Mouse (Mus musculus) fat pad, adult 2 months (tissue): ENCODE data around the gene Hoxa7.

Experiments used
- DNase-seq: peaks from one replicate; pipeline ENCODE4 v3.0.0-alpha.2; 2011; ENCODE audit warnings: low read depth, low spot score; ENCODE audit errors: extremely low read depth

Gene Hoxa7

GRCm38 (mm10) chr6:52239625-52240388 is 18.2 kb upstream of the Hoxa7 start:
- no peak for DNase-seq

DNA sequence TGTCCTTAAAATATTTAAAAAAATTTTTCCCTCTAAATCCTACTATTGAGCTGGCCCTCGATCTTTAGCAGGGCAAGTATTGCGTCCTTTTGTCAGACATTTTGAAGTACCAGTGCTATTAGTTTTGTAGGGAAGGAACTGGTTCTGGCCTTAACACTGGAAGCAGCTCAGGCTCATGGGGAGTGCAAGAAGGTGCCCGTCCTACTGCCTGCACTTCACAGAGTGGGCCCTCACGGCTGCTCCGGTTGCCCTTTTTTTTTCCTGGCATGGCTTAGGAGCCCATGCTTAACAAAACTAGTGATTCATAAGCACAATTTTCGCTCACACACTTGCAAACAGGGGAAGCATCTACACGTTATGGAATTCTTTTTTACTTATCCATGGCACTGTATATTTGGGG is 17.3 kb upstream of the Hoxa7 start:
- no peak for DNase-seq

GRCm38 (mm10) chr6:52238155-52238545 is 16.5 kb upstream of the Hoxa7 start:
- DNase-seq: no peak

- DNase-seq: no peak
Observed at GRCm38 (mm10) chr6:52237346-52238154, 15.9 kb upstream of the Hoxa7 start.

GRCm38 (mm10) chr6:52236806-52237205 is 15.2 kb upstream of the Hoxa7 start:
- DNase-seq: no peak

GRCm38 (mm10) chr6:52235866-52236265 is 14.2 kb upstream of the Hoxa7 start:
- no peak for DNase-seq

GRCm38 (mm10) chr6:52235267-52235666 is 13.6 kb upstream of the Hoxa7 start:
- no peak for DNase-seq

GRCm38 (mm10) chr6:52234428-52235140 is 12.9 kb upstream of the Hoxa7 start:
- DNase-seq: no peak

DNA sequence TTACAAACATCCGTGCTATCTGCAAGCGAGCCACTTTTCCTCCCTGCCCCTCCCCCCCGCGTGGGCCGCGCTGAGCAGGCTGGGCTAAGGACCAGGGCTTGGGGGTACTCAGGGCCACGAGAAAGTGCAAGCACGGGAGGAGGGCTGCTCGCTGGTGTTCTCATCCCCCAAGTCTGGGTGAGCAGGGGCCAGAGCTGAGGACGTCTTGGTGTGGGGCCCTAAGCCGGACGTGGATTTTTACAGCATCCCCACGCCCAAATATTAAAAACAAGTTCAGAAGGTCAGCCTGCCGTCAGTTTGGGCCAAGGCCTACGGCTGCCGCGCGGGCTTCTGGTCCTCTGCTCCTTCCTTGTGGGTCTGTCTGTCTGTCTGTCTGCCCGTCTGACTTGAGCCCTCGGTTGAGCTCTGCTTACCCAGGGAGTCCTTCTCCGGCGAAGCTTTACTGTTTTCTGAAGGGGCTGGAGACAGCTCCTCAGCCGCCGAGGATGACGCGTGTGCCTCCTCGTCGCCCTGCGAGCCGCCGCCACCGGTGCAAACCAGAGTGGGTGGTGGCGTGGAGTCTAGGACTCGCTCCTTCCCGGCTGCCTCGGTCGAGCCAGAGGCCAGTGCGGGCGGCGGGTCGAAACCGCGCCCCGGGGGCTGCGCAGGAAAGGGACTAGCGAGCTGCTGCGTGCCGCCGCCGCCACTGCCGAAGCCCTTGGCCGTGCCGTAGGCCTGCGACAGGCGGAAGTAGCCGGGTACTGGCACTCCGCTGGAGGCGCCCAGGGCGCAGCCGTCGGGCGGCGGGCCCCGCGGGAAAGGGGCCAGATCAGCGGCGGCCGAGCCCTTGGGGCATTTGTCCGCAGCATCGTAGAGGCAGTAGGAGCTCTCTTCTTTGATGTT is 12.1 kb upstream of the Hoxa7 start:
- no peak for DNase-seq

DNA sequence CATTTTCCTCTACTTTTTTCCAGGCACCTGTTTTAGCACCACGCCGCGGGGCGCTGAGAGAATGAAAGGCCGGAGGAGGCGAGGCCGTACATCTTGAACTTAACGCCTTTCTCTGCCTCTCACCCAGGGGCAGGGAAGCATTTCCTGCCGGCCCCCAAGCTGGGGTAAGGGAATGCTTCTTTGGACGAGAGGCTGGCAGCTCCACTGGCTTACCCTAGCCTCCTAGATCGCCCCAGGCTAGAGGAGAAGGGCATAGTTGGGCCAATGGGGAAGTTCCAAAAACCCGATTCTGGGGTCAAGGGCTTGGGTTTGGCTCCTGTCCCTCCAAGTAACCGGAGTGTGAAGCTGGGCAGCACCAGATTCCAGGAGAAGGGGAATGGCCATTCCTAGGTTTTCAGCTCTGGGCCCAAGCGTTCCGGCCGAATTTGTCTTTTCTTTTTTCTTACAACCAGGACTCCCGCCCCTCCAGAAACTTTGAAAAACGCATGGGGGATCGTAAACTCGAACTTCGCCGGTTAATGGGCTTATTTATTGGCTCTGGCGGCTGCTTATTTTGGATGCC is 11.4 kb upstream of the Hoxa7 start:
- no peak for DNase-seq

DNA sequence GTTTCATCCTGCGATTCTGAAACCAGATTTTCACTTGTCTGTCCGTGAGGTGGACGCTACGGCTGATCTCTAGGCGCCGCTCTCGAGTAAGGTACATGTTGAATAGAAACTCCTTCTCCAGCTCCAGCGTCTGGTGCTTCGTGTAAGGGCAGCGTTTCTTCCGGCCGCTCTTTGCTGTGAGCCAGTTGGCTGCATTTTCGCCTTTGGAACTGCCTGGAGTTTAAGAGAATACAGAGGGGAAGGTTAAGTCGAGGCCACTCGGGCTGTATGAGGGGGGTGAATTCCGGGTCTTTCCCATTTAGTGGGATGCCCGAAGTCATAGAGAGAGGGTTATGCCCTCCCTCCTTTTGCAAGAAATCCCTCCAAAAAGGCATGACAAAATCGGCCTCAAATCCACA is 10.9 kb upstream of the Hoxa7 start:
- no peak for DNase-seq

- DNase-seq: no peak
Observed at GRCm38 (mm10) chr6:52231885-52232567, 10.4 kb upstream of the Hoxa7 start.

DNA sequence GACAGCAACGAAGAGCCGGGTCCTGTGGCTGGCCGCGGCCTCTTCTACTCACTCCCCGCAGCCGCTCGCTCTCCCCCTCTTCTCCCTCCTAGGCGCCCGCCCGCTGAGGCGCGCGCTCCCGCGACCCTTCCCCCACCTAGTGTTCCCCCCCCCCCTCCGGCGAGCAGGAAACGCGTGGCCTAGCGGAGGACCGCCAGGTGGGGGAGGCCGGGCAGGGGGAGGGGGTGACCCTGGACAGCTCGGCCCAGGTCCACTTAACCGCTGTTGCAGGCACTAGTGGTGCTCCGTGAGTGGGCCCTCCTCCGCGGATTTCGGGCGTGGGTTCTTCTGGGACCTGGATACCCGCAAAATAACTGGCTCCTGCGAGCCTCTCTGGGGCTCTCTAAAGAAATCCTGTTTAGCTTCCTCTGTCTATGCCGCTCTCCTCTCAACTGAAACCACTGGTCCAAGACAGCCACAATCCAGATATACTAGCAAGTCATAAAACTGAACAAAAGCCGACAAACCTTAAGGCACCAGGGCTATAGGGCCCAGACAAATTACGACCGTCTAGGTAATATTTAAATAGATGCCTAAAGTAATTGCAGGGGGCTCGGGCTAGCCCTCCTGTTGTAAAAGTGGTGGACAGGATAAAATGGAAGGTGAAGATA is 9.0 kb upstream of the Hoxa7 start, which contains the start of gene Hoxa9:
Gene Hoxa9, minus strand, starts transcription at position 574 of the 650 bp plus-strand sequence.
- DNase-seq: no peak

DNA sequence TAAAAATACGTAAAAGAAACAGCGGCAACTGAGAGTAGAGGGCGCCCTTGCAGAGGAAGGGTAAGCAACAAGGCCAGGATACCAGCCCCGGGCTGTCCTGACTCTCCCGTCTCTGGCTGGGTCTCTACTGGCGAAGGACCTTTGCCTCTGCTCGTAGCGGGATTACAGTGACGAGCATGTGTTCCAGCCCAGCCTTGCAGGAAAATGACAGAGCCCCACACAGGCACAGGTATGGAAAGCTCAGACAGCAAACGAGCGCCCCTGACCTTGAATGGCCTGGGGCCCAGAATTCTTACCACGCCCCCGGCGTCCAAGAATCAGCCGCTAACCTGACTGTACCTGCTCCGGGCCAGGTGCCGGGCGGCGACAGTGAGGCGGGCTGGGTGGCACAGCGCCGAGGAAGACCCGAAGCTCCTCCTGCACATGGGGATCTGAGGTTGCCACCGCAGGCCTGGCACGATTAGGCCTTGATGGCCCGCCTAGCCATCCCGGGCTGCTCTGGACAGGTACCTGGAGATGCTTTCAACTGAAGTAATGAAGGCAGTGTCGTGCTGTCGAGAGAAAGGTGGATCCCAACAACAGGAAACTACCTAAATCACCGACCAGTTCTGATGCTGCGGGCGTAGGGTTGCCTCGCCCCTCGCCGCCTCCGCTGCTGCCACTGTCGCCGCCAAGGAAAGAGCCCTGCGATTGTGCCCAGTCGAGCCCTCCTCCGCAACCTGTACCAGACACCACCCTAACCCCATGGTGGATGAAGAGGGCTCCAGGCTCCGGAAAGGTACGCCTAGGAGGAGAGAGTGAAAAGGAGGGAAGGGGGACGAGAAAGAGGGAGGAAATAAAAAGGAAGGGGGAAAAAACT is 8.1 kb upstream of the Hoxa7 start:
- DNase-seq: no peak

DNA sequence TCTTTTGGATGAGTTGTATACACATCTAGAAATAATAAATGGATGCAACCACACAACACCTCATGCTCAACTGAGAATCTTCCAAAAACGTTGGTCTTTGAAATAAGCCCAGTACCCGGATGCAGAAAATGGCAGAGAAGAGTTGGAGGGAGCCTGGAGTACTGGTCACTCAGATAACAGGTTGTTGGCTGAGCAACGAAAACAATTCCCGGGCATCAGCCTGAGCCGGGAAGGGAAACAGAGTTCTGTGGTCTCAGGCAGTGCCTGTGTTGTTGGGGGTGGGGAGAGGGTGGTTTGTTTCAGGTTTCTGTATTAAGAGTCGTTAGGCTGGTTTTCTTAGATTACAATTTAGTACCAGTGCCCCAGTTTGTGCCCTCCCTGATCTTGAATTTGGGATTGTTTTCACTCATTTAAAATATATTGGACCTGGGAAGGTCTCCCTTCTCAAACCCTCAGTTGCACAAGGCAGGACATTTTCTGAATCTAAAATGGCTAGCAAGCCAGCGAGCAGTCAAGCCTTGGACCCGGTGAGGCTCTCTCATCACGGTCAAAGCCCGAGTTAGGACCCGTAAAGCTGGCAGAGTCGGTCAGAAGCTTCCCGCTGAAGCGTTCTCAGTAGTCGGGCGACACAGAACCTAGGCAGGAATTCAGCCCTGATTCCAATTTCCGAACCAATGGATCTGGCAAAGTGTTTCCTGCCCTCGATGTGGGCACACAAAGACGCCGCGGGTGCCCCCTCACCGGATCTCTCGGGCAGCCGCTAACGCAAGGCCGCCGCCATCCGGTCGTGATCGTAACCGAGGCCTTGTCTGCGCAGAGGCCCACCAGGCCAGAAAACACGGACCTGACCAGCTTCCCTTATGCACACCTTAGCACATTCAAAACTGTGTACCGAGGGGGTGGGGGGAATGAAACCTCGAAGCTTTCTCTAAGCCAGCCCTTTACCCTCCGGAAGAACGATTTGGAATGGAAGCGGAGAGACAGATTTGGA is 7.1 kb upstream of the Hoxa7 start:
- no peak for DNase-seq

DNA sequence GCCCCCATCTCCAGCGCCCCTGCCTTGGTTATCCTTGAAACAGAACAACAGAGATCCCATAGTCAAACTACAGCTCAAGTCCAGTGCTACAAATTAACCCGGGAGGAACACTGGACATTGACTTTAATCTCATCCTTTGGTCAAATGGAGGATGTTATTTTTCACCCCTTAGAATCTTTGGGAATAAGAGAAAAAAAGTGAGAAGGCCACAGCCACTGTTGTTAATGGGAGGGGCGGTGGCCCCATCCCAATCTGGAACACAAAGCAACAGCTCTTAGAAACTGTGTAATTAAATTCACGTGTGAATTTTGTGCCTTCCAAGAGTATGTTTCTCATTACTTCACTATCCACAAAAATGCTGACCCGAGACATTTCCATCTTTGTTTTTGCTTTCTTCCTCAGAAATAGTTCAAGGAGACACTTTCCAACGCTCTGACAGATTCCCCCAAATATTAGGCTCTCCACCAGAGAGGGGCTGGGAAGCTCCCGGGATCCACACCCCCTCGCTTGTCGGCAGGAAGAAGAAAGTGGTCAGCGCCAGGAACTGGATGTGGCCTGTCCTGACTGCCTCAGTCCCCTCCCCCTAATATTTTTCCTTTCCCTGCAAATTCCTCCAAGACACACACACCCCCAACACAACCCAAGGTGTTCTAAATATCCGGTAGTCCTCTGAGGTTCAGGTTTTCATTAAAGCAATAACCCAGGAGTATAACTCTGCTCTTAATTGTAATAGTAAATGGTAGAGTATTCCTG is 6.0 kb upstream of the Hoxa7 start:
- no peak for DNase-seq
